Mouse (Mus musculus) adipocyte (in vitro differentiated cells): ENCODE results near the gene Agbl5.

Experiments
- DNase-seq: peaks from one replicate; pipeline ENCODE4 v3.0.0-alpha.2; 2016; ENCODE audit warnings: low spot score

The Agbl5 gene

GRCm38 (mm10) chr5:30920621-30921020 is 32.1 kb downstream of the Agbl5 start:
- DNase-seq: no peak

- peak; percentile 93 for DNase-seq
Measured at GRCm38 (mm10) chr5:30921256-30922033, 33.0 kb downstream of the Agbl5 start, which contains the start of gene Khk. Khk (plus strand) TSS chr5:30921431.

GRCm38 (mm10) chr5:30922581-30923041 is 34.1 kb downstream of the Agbl5 start:
- DNase-seq: no peak

GRCm38 (mm10) chr5:30923119-30923518 is 34.6 kb downstream of the Agbl5 start:
- DNase-seq: no peak

- no peak for DNase-seq
Measured at GRCm38 (mm10) chr5:30924614-30925013, 36.1 kb downstream of the Agbl5 start.

- DNase-seq: no peak
Measured at GRCm38 (mm10) chr5:30925217-30925616, 36.7 kb downstream of the Agbl5 start.

- no peak for DNase-seq
Measured at GRCm38 (mm10) chr5:30926073-30926472, 37.6 kb downstream of the Agbl5 start.

- DNase-seq: peak; percentile 37
Measured at GRCm38 (mm10) chr5:30927945-30928529, 39.5 kb downstream of the Agbl5 start.

GRCm38 (mm10) chr5:30930121-30930520 is 41.6 kb downstream of the Agbl5 start:
- peak; percentile 90 for DNase-seq

- no peak for DNase-seq
Measured at GRCm38 (mm10) chr5:30930846-30931245, 42.4 kb downstream of the Agbl5 start.

GRCm38 (mm10) chr5:30931378-30931777 is 42.9 kb downstream of the Agbl5 start:
- DNase-seq: no peak

- no peak for DNase-seq
Measured at GRCm38 (mm10) chr5:30933705-30934104, 45.2 kb downstream of the Agbl5 start.

- no peak for DNase-seq
Measured at GRCm38 (mm10) chr5:30934725-30935461, 46.4 kb downstream of the Agbl5 start.

- no peak for DNase-seq
Measured at GRCm38 (mm10) chr5:30943004-30943403, 54.5 kb downstream of the Agbl5 start.

GRCm38 (mm10) chr5:30944344-30944743 is 55.9 kb downstream of the Agbl5 start:
- DNase-seq: no peak

GRCm38 (mm10) chr5:30944956-30945781 is 56.7 kb downstream of the Agbl5 start, which contains the start of gene Cgref1:
Cgref1 (minus strand) TSS chr5:30945591.
- no peak for DNase-seq

GRCm38 (mm10) chr5:30948620-30949019 is 60.1 kb downstream of the Agbl5 start:
- DNase-seq: peak; percentile 74

- peak; percentile 94 for DNase-seq
Measured at GRCm38 (mm10) chr5:30949654-30950326, 61.3 kb downstream of the Agbl5 start.

GRCm38 (mm10) chr5:30950451-30950850 is 62.0 kb downstream of the Agbl5 start:
- peak; percentile 74 for DNase-seq

GRCm38 (mm10) chr5:30950922-30951321 is 62.4 kb downstream of the Agbl5 start:
- no peak for DNase-seq

- peak; percentile 65 for DNase-seq
Measured at GRCm38 (mm10) chr5:30951706-30952105, 63.2 kb downstream of the Agbl5 start.
